Mouse (Mus musculus): ENCODE measurements around the gene Prss46. TPM values are rescaled to one million over a fixed set of nuclear protein-coding genes. Genes with fewer than 3 reads are reported as not detected.

The Prss46 gene
- total and polyA plus RNA-seq, 3 experiments, result not detected

- peak; percentile 52 for TF ChIP-seq JUND (conservative IDR thresholded peaks at IDR 0.05; ENCODE audit: low read depth, low read length)
- TF ChIP-seq RCOR1 (conservative IDR thresholded peaks at IDR 0.05; ENCODE audit: low read depth, low read length), result peak; percentile 78
- peak; percentile 85 for TF ChIP-seq MEF2A (IDR thresholded peaks at IDR 0.05; ENCODE audit: borderline replicate concordance, low read depth, low read length)
- TF ChIP-seq ZMIZ1 (IDR thresholded peaks at IDR 0.05; ENCODE audit: low read depth, low read length), result peak; percentile 57; the same call in 1 of the 2 replicates
- no peak for TF ChIP-seq ZKSCAN1 (IDR thresholded peaks at IDR 0.05; ENCODE audit: borderline replicate concordance, low read depth, low read length)
- peak; percentile 35; the same call in 1 of the 2 replicates for TF ChIP-seq BHLHE40 (IDR thresholded peaks at IDR 0.05; ENCODE audit: low read depth, low read length)
- TF ChIP-seq EP300 (IDR thresholded peaks at IDR 0.05; ENCODE audit: low read length), result peak; percentile 76
- TF ChIP-seq TCF12 (IDR thresholded peaks at IDR 0.05; ENCODE audit: low read depth, low read length), result peak; percentile 68
These were observed 43.3 kb upstream of the Prss46 start (continued) for GRCm38 (mm10) chr9:110800834-110801479.

DNA sequence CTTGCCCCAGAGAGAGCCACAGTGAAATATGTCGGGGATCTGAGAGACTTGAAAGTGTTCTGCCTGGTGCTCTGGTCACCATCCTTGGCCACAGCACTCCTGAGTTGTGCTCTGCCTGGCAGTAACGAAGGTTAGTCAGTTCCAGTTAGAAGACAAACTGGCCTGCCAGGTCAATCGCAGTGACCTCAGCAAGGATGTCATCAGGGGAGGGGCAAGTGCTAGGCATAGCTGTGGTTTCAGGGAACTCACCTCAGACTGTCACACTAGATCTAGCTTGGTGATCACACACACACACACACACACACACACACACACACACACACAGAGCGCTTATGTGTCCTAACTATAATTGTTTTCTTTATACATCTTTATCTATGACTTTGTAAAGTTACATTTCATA lies 41.0 kb upstream of the Prss46 start:
- dilution Hi-C loops (cut with MboI; ENCODE audit: extremely low pct_ligation_motif_present, extremely low pct_unique_long_range_greater_than_20kb, low sequenced_read_pairs), result no loop called here

DNA sequence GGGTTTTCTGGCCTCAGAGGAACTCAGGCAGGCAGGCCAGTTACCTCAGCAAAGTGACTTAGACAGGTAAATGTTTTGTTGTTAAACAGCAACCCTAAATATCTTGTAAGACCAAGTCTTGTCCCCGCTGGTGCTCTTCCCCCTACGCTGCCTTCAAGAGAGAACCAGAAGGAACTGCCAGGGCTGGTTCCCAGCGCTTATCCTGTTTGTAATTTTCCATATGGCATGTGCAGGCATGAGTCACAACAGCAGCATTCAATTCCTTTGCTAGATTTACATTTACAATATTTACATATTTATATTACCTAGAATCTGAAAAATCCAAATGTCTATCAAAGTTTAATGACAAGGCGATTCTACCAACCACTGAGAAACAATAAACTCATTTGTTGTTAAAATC lies 34.3 kb upstream of the Prss46 start:
- dilution Hi-C loops (cut with MboI; ENCODE audit: extremely low pct_ligation_motif_present, extremely low pct_unique_long_range_greater_than_20kb, low sequenced_read_pairs), result no loop called here
- no peak for DNase-seq (ENCODE audit: extremely low read depth)
- H3K36me3 ChIP-seq (replicated peaks in 1 of 2; ENCODE audit: control insufficient read depth in 1 of 2, insufficient read depth in 1 of 2, low read length in 1 of 2), result peaks cover 0 to 2% of the 10 kb centered on the region in 2 experiments
- H3K4me2 ChIP-seq (ENCODE audit: insufficient read depth, low read depth, poor library complexity, severe bottlenecking), result no peak overlapping the region
- in situ Hi-C loops (cut with MboI; ENCODE audit: low pct_ligation_motif_present, low pct_unique_long_range_greater_than_20kb, low sequenced_read_pairs), result no loop called here
- no peaks in the 10 kb centered on the region for H3K79me2 ChIP-seq (replicated peaks; ENCODE audit: control insufficient read depth, extremely low read depth, insufficient read depth, poor library complexity, severe bottlenecking)
- H3K4me3 ChIP-seq (replicated peaks in 1 of 3; ENCODE audit: low read depth in 2 of 3, low read length in 2 of 3, poor library complexity in 1 of 3), result no peak overlapping the region
- H3K9ac ChIP-seq (ENCODE audit: insufficient read depth, low read depth), result no peak overlapping the region
- H3K4me1 ChIP-seq (ENCODE audit: control insufficient read depth in 1 of 2, insufficient read depth in 2 of 2), result peaks cover 0 to 3% of the 10 kb centered on the region in 2 experiments; a peak in 2 of 4 replicates
- TF ChIP-seq JUN (IDR thresholded peaks at IDR 0.05; ENCODE audit: insufficient read depth, low read depth, low read length), result no peak
- TF ChIP-seq SIN3A (IDR thresholded peaks at IDR 0.05; ENCODE audit: low read length), result no peak
- no peak for TF ChIP-seq MAZ (IDR thresholded peaks at IDR 0.05; ENCODE audit: low read depth, low read length)
- no peak for TF ChIP-seq MYC (IDR thresholded peaks at IDR 0.05; ENCODE audit: low read depth, low read length)
- no peak for TF ChIP-seq JUND (conservative IDR thresholded peaks at IDR 0.05; ENCODE audit: low read depth, low read length)
- no peak for TF ChIP-seq MXI1 (IDR thresholded peaks at IDR 0.05; ENCODE audit: low read depth, low read length)
- H3K27ac ChIP-seq (ENCODE audit: insufficient read depth, low read depth), result no peak overlapping the region
- H3K9me3 ChIP-seq (replicated peaks; ENCODE audit: low read length), result no peaks in the 10 kb centered on the region
- no peaks in the 10 kb centered on the region for H3K27me3 ChIP-seq (replicated peaks)

More for the DNA sequence above, 41.0 kb upstream of the Prss46 start:
- Histone ChIP-seq H3K9me3 (replicated peaks; ENCODE audit: low read length) (no peaks in the 10 kb centered on the region), H3K27me3 (replicated peaks) (no peaks in the 10 kb centered on the region), H3K9ac (ENCODE audit: insufficient read depth, low read depth) (peak overlapping the region; percentile 39; the same call in 1 of the 2 replicates), H3K4me2 (ENCODE audit: insufficient read depth, low read depth, poor library complexity, severe bottlenecking) (peak overlapping the region; percentile 37; the same call in 1 of the 2 replicates), H3K4me3 (replicated peaks in 1 of 3; ENCODE audit: low read depth in 2 of 3, low read length in 2 of 3, poor library complexity in 1 of 3) (no peak overlapping the region), H3K79me2 (replicated peaks; ENCODE audit: control insufficient read depth, extremely low read depth, insufficient read depth, poor library complexity, severe bottlenecking) (no peaks in the 10 kb centered on the region), H3K27ac (ENCODE audit: insufficient read depth, low read depth) (no peak overlapping the region), H3K4me1 (ENCODE audit: control insufficient read depth in 1 of 2, insufficient read depth in 2 of 2) (peaks cover 19 to 54% of the 10 kb centered on the region in 2 experiments), H3K36me3 (replicated peaks in 1 of 2; ENCODE audit: control insufficient read depth in 1 of 2, insufficient read depth in 1 of 2, low read length in 1 of 2) (peaks cover 0 to 2% of the 10 kb centered on the region in 2 experiments)
- in situ Hi-C loops (cut with MboI; ENCODE audit: low pct_ligation_motif_present, low pct_unique_long_range_greater_than_20kb, low sequenced_read_pairs), result no loop called here
- peak; percentile 39 for DNase-seq (ENCODE audit: extremely low read depth)
- TF ChIP-seq EP300 (IDR thresholded peaks at IDR 0.05; ENCODE audit: low read length), result no peak
- TF ChIP-seq POLR2AphosphoS2 (IDR thresholded peaks at IDR 0.05; ENCODE audit: low read depth, low read length), result no peak
- no peak for TF ChIP-seq MYC (IDR thresholded peaks at IDR 0.05; ENCODE audit: low read depth, low read length)
- no peak for TF ChIP-seq ELF1 (IDR thresholded peaks at IDR 0.05; ENCODE audit: low read depth, low read length)
- TF ChIP-seq BHLHE40 (IDR thresholded peaks at IDR 0.05; ENCODE audit: low read depth, low read length), result no peak

Data from CH12.LX (cell line).